Mouse (Mus musculus) heart, embryonic 13.5 days (tissue): ENCODE measurements at regions not wholly inside any gene's neighbourhood (a gene's known extent, or its start where the extent isn't known, plus 50 kb on each side); places are given as distances from the start of the nearest gene placed in this dataset.

Experiments
- ATAC-seq: fragments of 200-750 bp; cut with Nextera tagmentation; 2 replicates; pipeline ENCODE4 v1.8.0; 2017; ENCODE audit warnings: moderate TSS enrichment; ENCODE audit not compliant: insufficient number of reproducible peaks, low FRiP score, low TSS enrichment; ENCODE audit errors: extremely low read depth
- H3K27ac ChIP-seq: fragments of 300-500 bp; sonication (generic); replicated peaks from 2 replicates; pipeline ENCODE4 v1.5.1; 2015; ENCODE audit warnings: moderate library complexity, mild to moderate bottlenecking, inconsistent platforms
- H3K27me3 ChIP-seq: fragments of 300-500 bp; sonication (generic); replicated peaks from 2 replicates; pipeline ENCODE4 v1.6.1; 2015; ENCODE audit warnings: mild to moderate bottlenecking, inconsistent platforms
- H3K36me3 ChIP-seq: fragments of 300-500 bp; sonication (generic); 2 replicates; pipeline ENCODE4 v1.6.1; 2015; ENCODE audit warnings: mild to moderate bottlenecking, inconsistent platforms
- H3K4me1 ChIP-seq: fragments of 300-500 bp; sonication (generic); 2 replicates; pipeline ENCODE4 v1.6.1; 2015; ENCODE audit warnings: inconsistent platforms
- H3K4me2 ChIP-seq: fragments of 300-500 bp; sonication (generic); 2 replicates; pipeline ENCODE4 v1.6.1; 2015; ENCODE audit warnings: inconsistent platforms, mild to moderate bottlenecking, moderate library complexity
- H3K4me3 ChIP-seq: fragments of 300-500 bp; sonication (generic); 2 replicates; pipeline ENCODE4 v1.5.1; 2015; ENCODE audit warnings: moderate library complexity, mild to moderate bottlenecking, inconsistent platforms
- H3K9ac ChIP-seq: fragments of 300-500 bp; sonication (generic); 2 replicates; pipeline ENCODE4 v1.6.1; 2015; ENCODE audit warnings: inconsistent platforms, mild to moderate bottlenecking, moderate library complexity
- H3K9me3 ChIP-seq: fragments of 300-500 bp; sonication (generic); 2 replicates; pipeline ENCODE4 v1.6.1; 2016; ENCODE audit warnings: inconsistent platforms
- WGBS: fragments of 180-500 bp; shearing (Covaris S2); methylation state at CpG from one replicate; pipeline ENCODE4 v1.1.7; 2015; ENCODE audit warnings: mixed read lengths; 5-methylcytosine and 5-hydroxymethylcytosine counted together

- WGBS, result 85% methylated on average over 3 of the region's 3 CpGs
- no peaks in the 10 kb centered on the region for H3K36me3 ChIP-seq
- H3K27me3 ChIP-seq, result no peaks in the 10 kb centered on the region
- no peak overlapping the region for H3K9ac ChIP-seq
- H3K27ac ChIP-seq, result no peak overlapping the region
- H3K4me3 ChIP-seq, result no peak overlapping the region
- H3K9me3 ChIP-seq, result no peaks in the 10 kb centered on the region
- H3K4me2 ChIP-seq, result no peak overlapping the region
- no peak for ATAC-seq
- H3K4me1 ChIP-seq, result no peaks in the 10 kb centered on the region
Observed at GRCm38 (mm10) chr1:158085856-158086255, 270.3 kb downstream of the Brinp2 start.

- WGBS, result 67% methylated on average over 4 of the region's 4 CpGs
- no peak for ATAC-seq
- Histone ChIP-seq H3K36me3 (no peaks in the 10 kb centered on the region), H3K27me3 (no peaks in the 10 kb centered on the region), H3K4me1 (no peaks in the 10 kb centered on the region), H3K27ac (no peak overlapping the region), H3K9ac (no peak overlapping the region), H3K9me3 (no peaks in the 10 kb centered on the region), H3K4me2 (no peak overlapping the region), H3K4me3 (no peak overlapping the region)
Observed at GRCm38 (mm10) chr1:158097500-158097899, 258.6 kb downstream of the Brinp2 start.

- 75% methylated on average over 2 of the region's 2 CpGs for WGBS
- Histone ChIP-seq H3K36me3 (no peaks in the 10 kb centered on the region), H3K4me2 (no peak overlapping the region), H3K4me3 (no peak overlapping the region), H3K27me3 (no peaks in the 10 kb centered on the region), H3K9me3 (no peaks in the 10 kb centered on the region), H3K4me1 (no peaks in the 10 kb centered on the region), H3K9ac (no peak overlapping the region), H3K27ac (no peak overlapping the region)
- ATAC-seq, result no peak
Observed at GRCm38 (mm10) chr1:158119708-158120107, 236.4 kb downstream of the Brinp2 start.

- 48% methylated on average over 3 of the region's 3 CpGs for WGBS
- Histone ChIP-seq H3K9me3 (no peaks in the 10 kb centered on the region), H3K36me3 (no peaks in the 10 kb centered on the region), H3K9ac (no peak overlapping the region), H3K4me2 (no peak overlapping the region), H3K4me1 (0 out of 2 replicates have a peak, but pooled peaks cover 3% of the 10 kb centered on the region), H3K27me3 (no peaks in the 10 kb centered on the region), H3K4me3 (no peak overlapping the region), H3K27ac (no peak overlapping the region)
- no peak for ATAC-seq
Observed at GRCm38 (mm10) chr1:158124902-158125301, 231.2 kb downstream of the Brinp2 start.

GRCm38 (mm10) chr1:158126272-158126671 is 229.9 kb downstream of the Brinp2 start:
- Histone ChIP-seq H3K9ac (no peak overlapping the region), H3K36me3 (no peaks in the 10 kb centered on the region), H3K9me3 (no peaks in the 10 kb centered on the region), H3K27me3 (no peaks in the 10 kb centered on the region), H3K4me3 (no peak overlapping the region), H3K27ac (no peak overlapping the region), H3K4me1 (0 out of 2 replicates have a peak, but pooled peaks cover 3% of the 10 kb centered on the region), H3K4me2 (no peak overlapping the region)
- no peak for ATAC-seq
- WGBS, result 70% methylated on average over 2 of the region's 2 CpGs

- Histone ChIP-seq H3K4me1 (0 out of 2 replicates have a peak, but pooled peaks cover 3% of the 10 kb centered on the region), H3K27ac (no peak overlapping the region), H3K9me3 (no peaks in the 10 kb centered on the region), H3K36me3 (no peaks in the 10 kb centered on the region), H3K4me2 (no peak overlapping the region), H3K4me3 (no peak overlapping the region), H3K9ac (no peak overlapping the region), H3K27me3 (no peaks in the 10 kb centered on the region)
- WGBS, result 48% methylated on average over 3 of the region's 3 CpGs
- ATAC-seq, result no peak
Observed at GRCm38 (mm10) chr1:158129243-158129770, 226.8 kb downstream of the Brinp2 start.

- H3K4me1 ChIP-seq, result peaks cover 8% of the 10 kb centered on the region; the same call in 1 of the 2 replicates
- no peaks in the 10 kb centered on the region for H3K27me3 ChIP-seq
- no peaks in the 10 kb centered on the region for H3K36me3 ChIP-seq
- H3K9me3 ChIP-seq, result no peaks in the 10 kb centered on the region
- H3K27ac ChIP-seq, result no peak overlapping the region
- no peak overlapping the region for H3K4me2 ChIP-seq
- no peak for ATAC-seq
- no peak overlapping the region for H3K9ac ChIP-seq
- H3K4me3 ChIP-seq, result no peak overlapping the region
- 30% methylated on average over 3 of the region's 3 CpGs for WGBS
Observed at GRCm38 (mm10) chr1:158147525-158147924, 208.6 kb downstream of the Brinp2 start.

- Histone ChIP-seq H3K4me3 (no peak overlapping the region), H3K27me3 (no peaks in the 10 kb centered on the region), H3K36me3 (no peaks in the 10 kb centered on the region), H3K27ac (no peak overlapping the region), H3K9me3 (no peaks in the 10 kb centered on the region), H3K4me1 (peaks cover 8% of the 10 kb centered on the region; the same call in 1 of the 2 replicates), H3K4me2 (no peak overlapping the region), H3K9ac (no peak overlapping the region)
- no peak for ATAC-seq
- 67% methylated on average over 5 of the region's 5 CpGs for WGBS
Observed at GRCm38 (mm10) chr1:158148035-158148434, 208.1 kb downstream of the Brinp2 start.

GRCm38 (mm10) chr1:158161111-158161510 is 195.0 kb downstream of the Brinp2 start:
- Histone ChIP-seq H3K4me2 (no peak overlapping the region), H3K9ac (no peak overlapping the region), H3K36me3 (no peaks in the 10 kb centered on the region), H3K4me3 (no peak overlapping the region), H3K9me3 (no peaks in the 10 kb centered on the region; the same call in 1 of the 2 replicates), H3K27ac (no peak overlapping the region), H3K4me1 (no peaks in the 10 kb centered on the region), H3K27me3 (no peaks in the 10 kb centered on the region)
- 63% methylated on average over 2 of the region's 2 CpGs for WGBS
- ATAC-seq, result no peak

GRCm38 (mm10) chr1:158161533-158161932 is 194.6 kb downstream of the Brinp2 start:
- ATAC-seq, result no peak
- Histone ChIP-seq H3K4me3 (no peak overlapping the region), H3K9me3 (peaks cover 1% of the 10 kb centered on the region; the same call in 1 of the 2 replicates), H3K4me2 (no peak overlapping the region), H3K4me1 (no peaks in the 10 kb centered on the region), H3K27me3 (no peaks in the 10 kb centered on the region), H3K9ac (no peak overlapping the region), H3K27ac (no peak overlapping the region), H3K36me3 (no peaks in the 10 kb centered on the region)
- 63% methylated on average over 6 of the region's 6 CpGs for WGBS

- Histone ChIP-seq H3K4me3 (no peak overlapping the region), H3K4me1 (no peaks in the 10 kb centered on the region), H3K9me3 (peaks cover 5% of the 10 kb centered on the region; the same call in 1 of the 2 replicates), H3K27ac (no peak overlapping the region), H3K27me3 (no peaks in the 10 kb centered on the region), H3K4me2 (no peak overlapping the region), H3K36me3 (no peaks in the 10 kb centered on the region), H3K9ac (no peak overlapping the region)
- ATAC-seq, result no peak
Observed at GRCm38 (mm10) chr1:158163411-158163810, 192.7 kb downstream of the Brinp2 start.

- H3K4me1 ChIP-seq, result no peaks in the 10 kb centered on the region
- H3K4me3 ChIP-seq, result no peak overlapping the region
- no peak for ATAC-seq
- WGBS, result 57% methylated on average over 3 of the region's 3 CpGs
- no peak overlapping the region for H3K9ac ChIP-seq
- no peaks in the 10 kb centered on the region for H3K36me3 ChIP-seq
- H3K27me3 ChIP-seq, result no peaks in the 10 kb centered on the region
- H3K9me3 ChIP-seq, result peaks cover 5% of the 10 kb centered on the region; the same call in 1 of the 2 replicates
- no peak overlapping the region for H3K4me2 ChIP-seq
- no peak overlapping the region for H3K27ac ChIP-seq
Observed at GRCm38 (mm10) chr1:158170006-158170405, 186.1 kb downstream of the Brinp2 start.
